Mouse (Mus musculus) E14TG2a.4 (cell line): ENCODE measurements at regions not wholly inside any gene's neighbourhood (a gene's known extent, or its start where the extent isn't known, plus 50 kb on each side); places are given as distances from the start of the nearest gene placed in this dataset.

Experiments used
- CTCF ChIP-seq: conservative IDR thresholded peaks from 2 replicates; pipeline ENCODE4 v1.5.1; 2014; ENCODE audit warnings: low read length
- NANOG ChIP-seq: IDR thresholded peaks from 2 replicates; pipeline ENCODE4 v1.6.1; 2014; ENCODE audit warnings: borderline replicate concordance, low read length, mixed read lengths
- POU5F1 ChIP-seq: IDR thresholded peaks from 2 replicates; pipeline ENCODE4 v1.6.1; 2014; ENCODE audit warnings: low read length, borderline replicate concordance

GRCm38 (mm10) chr17:62305140-62305539, 576.0 kb downstream of the Efna5 start:
- TF ChIP-seq CTCF, result no peak
- TF ChIP-seq NANOG, result no peak
- no peak for TF ChIP-seq POU5F1
